ENCODE assay signal across 19 mouse cellular contexts in genomic region chr12:117781360-117781759, GRCm38 (mm10). TPM values are rescaled to one million over a fixed set of nuclear protein-coding genes. Genes with fewer than 3 reads are reported as not detected.
A peak's percentile ranks its signal among the peaks of the same experiment; 100 is the strongest.
DNase-seq lines count a peak whose midpoint lies in the region; ATAC-seq and TF ChIP-seq lines count a peak whose summit lies in the region.
"Had no signal": no experiment of that assay in that cellular context is flagged by ENCODE, and none has a peak within 500 bp of the region (broad histone marks: within the 10 kb centered on the region; RNA-seq: fewer than 3 reads in every experiment).

No protein-coding gene starts in this region.

- TF ChIP-seq CTCF in liver, adult 2 months (IDR thresholded peaks at IDR 0.05; ENCODE audit: low read depth, low read length), result no peak
- no peak for TF ChIP-seq CTCF in liver, embryonic 14.5 days (IDR thresholded peaks at IDR 0.05; ENCODE audit: low read depth)

- no peak overlapping the region for H3K4me2 ChIP-seq in intestine, embryonic 16.5 days (ENCODE audit: low read depth, low read length)
- H3K4me2 ChIP-seq in liver, embryonic 14.5 days (ENCODE audit: low read depth), result no peak overlapping the region
- H3K4me2 ChIP-seq: embryonic facial prominence, embryonic 12.5 days; heart, embryonic 13.5 days; hindbrain, embryonic 12.5 days had no signal

- no peaks in the 10 kb centered on the region for H3K9me3 ChIP-seq in intestine, embryonic 16.5 days (ENCODE audit: control insufficient read depth, low read length)
- no peaks in the 10 kb centered on the region for H3K9me3 ChIP-seq in liver, embryonic 14.5 days (ENCODE audit: control insufficient read depth, low read length)
- H3K9me3 ChIP-seq: embryonic facial prominence, embryonic 12.5 days; heart, embryonic 13.5 days; hindbrain, embryonic 12.5 days had no signal

- no peaks in the 10 kb centered on the region for H3K79me2 ChIP-seq in liver, adult 2 months (ENCODE audit: control insufficient read depth, insufficient read depth, low read length)

- H3K4me3 ChIP-seq in intestine, embryonic 16.5 days (ENCODE audit: low read length), result no peak overlapping the region
- H3K4me3 ChIP-seq in liver, adult 2 months (ENCODE audit: insufficient read depth, low read depth, low read length), result no peak overlapping the region
- H3K4me3 ChIP-seq in liver, embryonic 14.5 days (ENCODE audit: insufficient read depth in 1 of 2, low read depth in 2 of 2, low read length in 2 of 2), result no peak overlapping the region
- H3K4me3 ChIP-seq: embryonic facial prominence, embryonic 12.5 days; heart, embryonic 13.5 days; hindbrain, embryonic 12.5 days had no signal

- peak; percentile 85 for DNase-seq in liver, adult 2 months (ENCODE audit: extremely low read depth, low read depth, low spot score)
- DNase-seq in liver, embryonic 14.5 days (ENCODE audit: low read depth in 3 of 3, low spot score in 3 of 3), result peak in 2 of 3 experiments; percentile 17 to 30
- DNase-seq in right cerebral cortex, adult 18-20 months, result no peak
- DNase-seq in layer of hippocampus, adult 9-11 months, result no peak
- DNase-seq in heart, postnatal 4 days, result no peak
- DNase-seq: adrenal gland, postnatal 14 days; cerebellum, adult 11-12 months; cerebellum, adult 9-10 months; cerebellum, postnatal 25 days; gastrocnemius, postnatal 14 days; heart, postnatal 36 days had no signal

- ATAC-seq in intestine, embryonic 16.5 days, result peak; percentile 80
- ATAC-seq in liver, embryonic 14.5 days (ENCODE audit: insufficient read depth), result peak; percentile 58
- ATAC-seq: activated CD4-positive, CD25-positive, alpha-beta regulatory T cell, adult 4 months; forebrain, embryonic 16.5 days; Patski had no signal

- no peak for TF ChIP-seq POLR2A in liver, adult 2 months (IDR thresholded peaks at IDR 0.05; ENCODE audit: extremely low read depth, insufficient read depth, low read length)

- H3K27me3 ChIP-seq in intestine, embryonic 16.5 days (replicated peaks; ENCODE audit: control insufficient read depth, insufficient read depth, low read length), result no peaks in the 10 kb centered on the region
- H3K27me3 ChIP-seq in liver, adult 2 months (ENCODE audit: control insufficient read depth, insufficient read depth, low read length), result no peaks in the 10 kb centered on the region
- no peaks in the 10 kb centered on the region for H3K27me3 ChIP-seq in liver, embryonic 14.5 days (ENCODE audit: control insufficient read depth, insufficient read depth, low read length)
- H3K27me3 ChIP-seq: CH12.LX; embryonic facial prominence, embryonic 12.5 days; heart, embryonic 13.5 days; hindbrain, embryonic 12.5 days had no signal

- no peaks in the 10 kb centered on the region for H3K36me3 ChIP-seq in intestine, embryonic 16.5 days (ENCODE audit: control insufficient read depth, insufficient read depth, low read length)
- H3K36me3 ChIP-seq in liver, adult 2 months (ENCODE audit: control insufficient read depth, insufficient read depth, low read length), result no peaks in the 10 kb centered on the region
- H3K36me3 ChIP-seq in liver, embryonic 14.5 days (replicated peaks; ENCODE audit: control insufficient read depth, insufficient read depth, low read depth), result no peaks in the 10 kb centered on the region
- H3K36me3 ChIP-seq: embryonic facial prominence, embryonic 12.5 days; heart, embryonic 13.5 days; hindbrain, embryonic 12.5 days had no signal

- no peak overlapping the region for H3K9ac ChIP-seq in intestine, embryonic 16.5 days (ENCODE audit: low read depth, low read length)
- no peak overlapping the region for H3K9ac ChIP-seq in liver, adult 2 months (ENCODE audit: low read depth, low read length)
- H3K9ac ChIP-seq in liver, embryonic 14.5 days (replicated peaks), result no peak overlapping the region
- H3K9ac ChIP-seq: embryonic facial prominence, embryonic 12.5 days; heart, embryonic 13.5 days; hindbrain, embryonic 12.5 days had no signal

- no peak overlapping the region for H3K27ac ChIP-seq in intestine, embryonic 16.5 days (ENCODE audit: low read length)
- H3K27ac ChIP-seq in liver, adult 2 months (replicated peaks; ENCODE audit: insufficient read depth, low read depth, low read length), result no peak overlapping the region
- no peak overlapping the region for H3K27ac ChIP-seq in liver, embryonic 14.5 days
- H3K27ac ChIP-seq: embryonic facial prominence, embryonic 12.5 days; heart, embryonic 13.5 days; hindbrain, embryonic 12.5 days had no signal

- TF ChIP-seq EP300 in liver, embryonic 14.5 days (IDR thresholded peaks at IDR 0.05; ENCODE audit: low read depth), result no peak

- no peaks in the 10 kb centered on the region for H3K4me1 ChIP-seq in intestine, embryonic 16.5 days (ENCODE audit: control insufficient read depth, insufficient read depth, low read length)
- peaks cover 10% of the 10 kb centered on the region for H3K4me1 ChIP-seq in liver, adult 2 months (ENCODE audit: control insufficient read depth, insufficient read depth, low read length)
- H3K4me1 ChIP-seq in liver, embryonic 14.5 days (replicated peaks; ENCODE audit: control insufficient read depth in 2 of 2, insufficient read depth in 2 of 2, low read length in 1 of 2), result no peaks in the 10 kb centered on the region; a peak in 1 of 4 replicates
- H3K4me1 ChIP-seq: embryonic facial prominence, embryonic 12.5 days; heart, embryonic 13.5 days; hindbrain, embryonic 12.5 days had no signal

- 21% methylated on average over 2 of the region's 2 CpGs for WGBS in intestine, embryonic 16.5 days
- WGBS in liver, adult 2 months, result 15% methylated on average over 2 of the region's 2 CpGs
- 27% methylated on average over 2 of the region's 2 CpGs for WGBS in liver, embryonic 14.5 days (ENCODE audit: insufficient replicate concordance)

RNA-seq across cellular contexts. Expression of gene Cdca7l, which starts 22.7 kb away (rescaled TPM):
- polyA plus RNA-seq in intestine, embryonic 16.5 days (2015; fragmentation: Nextera tagmentation; extraction: Ambion mirVana), result 31.9 and 33.0 TPM in 2 replicates
- total RNA-seq in liver, adult 2 months (2014; rRNA removed), result 0.65 and 1.3 TPM in 2 replicates
- 0.10 and 0.18 TPM in 2 replicates for polyA plus RNA-seq in liver, adult 2 months (2012; rRNA removed)
- 6.0 and 11.0 TPM in 2 replicates for polyA plus RNA-seq in liver, embryonic 14.5 days (2012; rRNA removed)
- 15.9 and 18.8 TPM in 2 replicates for polyA plus RNA-seq in liver, embryonic 14.5 days (2014; fragmentation: Nextera tagmentation; extraction: Ambion mirVana)
- total RNA-seq in heart, postnatal 4 days (2021), result 1 to 10 TPM; 6.5 to 7.3 TPM

Comparison
In these comparisons a context has a peak if more than half of its experiments do, and no peak if none do; other contexts are left out.
1. DNase-seq: peak in liver, adult 2 months (single experiment) and liver, embryonic 14.5 days (2 of 3); none in right cerebral cortex, adult 18-20 months (single experiment), layer of hippocampus, adult 9-11 months (single experiment) and heart, postnatal 4 days (single experiment).